Mouse (Mus musculus) bone marrow, adult 2 months (tissue): ENCODE measurements around the gene Rac1.

Experiments
- CTCF ChIP-seq: fragments of 200-500 bp; IDR thresholded peaks from 2 replicates; pipeline ENCODE4 v1.5.1; 2011; ENCODE audit warnings: low read length, control low read depth; ENCODE audit not compliant: control insufficient read depth, insufficient read depth
- POLR2A ChIP-seq: fragments of 200-500 bp; IDR thresholded peaks from 2 replicates; pipeline ENCODE4 v1.6.1; 2011; ENCODE audit warnings: low read depth, mild to moderate bottlenecking, control low read depth, low read length, borderline replicate concordance; ENCODE audit not compliant: control insufficient read depth

GRCm38 (mm10) chr5:143517005-143517404, 10.8 kb downstream of the Rac1 start:
- TF ChIP-seq POLR2A (no peak), CTCF (no peak)
